Mouse (Mus musculus) C2C12 (cell line): ENCODE data around the gene Adnp. TPM values are rescaled to one million over a fixed set of nuclear protein-coding genes. Genes with fewer than 3 reads are reported as not detected.

Source experiments
- H3K27me3 ChIP-seq: one replicate; pipeline ENCODE4 v1.6.1; 2011; ENCODE audit not compliant: control insufficient read depth, insufficient read depth, insufficient read length
- H3K36me3 ChIP-seq: one replicate; pipeline ENCODE4 v1.6.1; 2011; ENCODE audit not compliant: control insufficient read depth, insufficient read depth
- H3K4me3 ChIP-seq: one replicate; pipeline ENCODE4 v1.5.1; 2011; ENCODE audit warnings: mild to moderate bottlenecking, control low read depth; ENCODE audit not compliant: poor library complexity, insufficient read depth, severe bottlenecking
- H3K79me2 ChIP-seq: one replicate; pipeline ENCODE4 v1.6.1; 2011; ENCODE audit not compliant: control insufficient read depth, insufficient read depth
- H3K79me3 ChIP-seq: one replicate; pipeline ENCODE4 v1.6.1; 2011; ENCODE audit warnings: low read depth, control low read depth
- H3ac ChIP-seq: one replicate; pipeline ENCODE3; 2011; ENCODE audit warnings: low read depth; ENCODE audit not compliant: control insufficient read depth, insufficient read length
- CEBPB ChIP-seq: IDR thresholded peaks from one replicate; pipeline ENCODE4 v1.6.1; 2011; ENCODE audit warnings: low read depth, mild to moderate bottlenecking, control low read depth, moderate library complexity
- CTCF ChIP-seq: IDR thresholded peaks from one replicate; pipeline ENCODE4 v1.5.1; 2011; ENCODE audit not compliant: control insufficient read depth, insufficient read depth, insufficient read length
- FOSL1 ChIP-seq: IDR thresholded peaks from one replicate; pipeline ENCODE4 v1.8.0; 2011; ENCODE audit warnings: mild to moderate bottlenecking, low read length; ENCODE audit not compliant: poor library complexity, insufficient read depth, severe bottlenecking
- MAX ChIP-seq: IDR thresholded peaks from one replicate; pipeline ENCODE4 v1.6.1; 2011; ENCODE audit warnings: mild to moderate bottlenecking, control low read depth
- MYOD1 ChIP-seq: IDR thresholded peaks from one replicate; pipeline ENCODE4 v1.6.1; 2011; ENCODE audit warnings: low read depth; ENCODE audit not compliant: control insufficient read depth, insufficient read length
- MYOG ChIP-seq: IDR thresholded peaks from one replicate; pipeline ENCODE4 v1.6.1; 2011; ENCODE audit not compliant: control insufficient read depth, insufficient read length; ENCODE audit errors: extremely low read depth
- USF1 ChIP-seq: IDR thresholded peaks from one replicate; pipeline ENCODE4 v1.6.1; 2011; ENCODE audit warnings: low read depth, mild to moderate bottlenecking, control low read depth, moderate library complexity
- polyA plus RNA-seq: library from polyadenylated mRNA; unstranded; fragments of >200 nt; fragmentation: generic; extraction: Trizol; gene quantifications from one replicate; pipeline ENCODE4 v1.2.1, GENCODE M21; 2012; ENCODE audit warnings: missing spikeins

Gene Adnp
- polyA plus RNA-seq, 1 experiment = 7.3 TPM

DNA sequence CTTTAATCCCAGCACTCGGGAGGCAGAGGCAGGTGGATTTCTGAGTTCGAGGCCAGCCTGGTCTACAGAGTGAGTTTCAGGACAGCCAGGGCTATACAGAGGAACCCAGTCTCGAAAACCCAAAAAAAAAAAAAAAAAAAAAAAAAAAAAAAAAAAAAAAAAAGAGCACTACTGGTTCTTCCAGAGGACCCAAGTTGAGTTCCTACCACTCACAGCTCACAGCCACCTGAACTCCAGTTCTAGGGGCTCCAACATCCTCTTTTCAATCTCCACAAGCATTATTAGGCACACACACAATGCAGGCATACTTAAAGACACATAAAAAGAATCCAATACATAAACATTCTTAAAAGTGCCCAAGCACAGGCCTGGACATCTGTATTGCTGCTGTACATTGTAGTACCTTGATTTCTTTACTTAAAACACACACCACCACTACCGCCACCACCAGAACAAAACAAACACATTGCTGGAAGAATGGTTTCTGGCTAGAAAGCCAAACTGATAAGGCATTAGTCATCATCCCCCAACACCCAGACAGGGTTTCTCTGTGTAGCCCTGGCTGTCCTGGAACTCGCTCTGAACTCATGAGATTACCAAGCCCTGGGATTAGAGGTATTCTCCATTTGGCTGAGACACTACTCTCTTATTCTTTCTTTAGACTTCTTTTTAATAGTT is 6.8 kb downstream of the Adnp start:
- no peak overlapping the region for H3ac ChIP-seq
- H3K79me2 ChIP-seq = peaks cover 100% of the 10 kb centered on the region
- TF ChIP-seq USF1 (no peak), MYOG (no peak), CTCF (no peak), FOSL1 (no peak)
- H3K27me3 ChIP-seq = no peaks in the 10 kb centered on the region
- peaks cover 86% of the 10 kb centered on the region for H3K36me3 ChIP-seq
- H3K4me3 ChIP-seq = no peak overlapping the region
- peaks cover 99% of the 10 kb centered on the region for H3K79me3 ChIP-seq

DNA sequence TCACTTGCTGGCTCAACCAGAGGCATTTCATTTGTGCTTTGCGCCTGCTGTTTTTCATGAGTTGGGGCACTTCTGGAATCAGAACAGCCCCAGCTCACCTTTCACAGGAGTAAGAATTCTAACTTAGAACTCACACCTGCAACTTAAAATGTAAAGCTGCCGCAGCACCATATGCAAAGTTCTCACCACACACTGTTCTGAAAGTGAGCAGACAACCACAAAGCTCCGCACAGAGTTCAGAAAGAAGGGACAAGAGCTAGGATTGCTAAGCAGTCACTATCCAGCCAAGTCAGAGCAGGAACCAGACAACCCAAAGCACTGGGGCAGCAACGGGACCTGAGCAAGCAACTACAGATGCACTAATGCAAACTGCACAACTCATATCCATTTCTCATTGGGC is 7.4 kb downstream of the Adnp start:
- peaks cover 85% of the 10 kb centered on the region for H3K36me3 ChIP-seq
- no peak overlapping the region for H3ac ChIP-seq
- no peaks in the 10 kb centered on the region for H3K27me3 ChIP-seq
- peaks cover 100% of the 10 kb centered on the region for H3K79me2 ChIP-seq
- peaks cover 99% of the 10 kb centered on the region for H3K79me3 ChIP-seq
- H3K4me3 ChIP-seq = no peak overlapping the region
- TF ChIP-seq CEBPB (no peak), MYOD1 (no peak)

DNA sequence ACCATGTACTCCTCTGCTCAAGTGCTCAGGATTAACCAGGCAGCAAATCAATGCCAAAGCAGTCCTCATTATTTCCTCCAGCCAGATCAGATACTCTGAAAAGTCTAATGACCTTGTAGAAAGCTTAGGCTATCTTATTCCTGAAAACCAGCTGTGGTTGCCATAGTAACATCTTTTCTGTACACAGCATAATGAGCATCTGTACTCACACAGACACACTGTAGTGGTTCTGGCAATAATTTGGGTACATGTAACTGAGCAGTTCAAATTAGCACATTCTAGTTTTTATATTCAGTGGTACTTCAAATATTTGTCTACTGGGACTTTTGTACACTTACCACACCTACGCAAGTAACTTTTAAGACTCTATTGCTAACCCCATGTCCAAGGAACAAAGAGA is 8.5 kb downstream of the Adnp start:
- Histone ChIP-seq H3ac (no peak overlapping the region), H3K79me3 (peaks cover 99% of the 10 kb centered on the region), H3K4me3 (no peak overlapping the region), H3K36me3 (peaks cover 85% of the 10 kb centered on the region), H3K79me2 (peaks cover 100% of the 10 kb centered on the region), H3K27me3 (no peaks in the 10 kb centered on the region)
- TF ChIP-seq CTCF = no peak
- no peak for TF ChIP-seq FOSL1
- TF ChIP-seq USF1 = no peak
- TF ChIP-seq MAX = no peak

DNA sequence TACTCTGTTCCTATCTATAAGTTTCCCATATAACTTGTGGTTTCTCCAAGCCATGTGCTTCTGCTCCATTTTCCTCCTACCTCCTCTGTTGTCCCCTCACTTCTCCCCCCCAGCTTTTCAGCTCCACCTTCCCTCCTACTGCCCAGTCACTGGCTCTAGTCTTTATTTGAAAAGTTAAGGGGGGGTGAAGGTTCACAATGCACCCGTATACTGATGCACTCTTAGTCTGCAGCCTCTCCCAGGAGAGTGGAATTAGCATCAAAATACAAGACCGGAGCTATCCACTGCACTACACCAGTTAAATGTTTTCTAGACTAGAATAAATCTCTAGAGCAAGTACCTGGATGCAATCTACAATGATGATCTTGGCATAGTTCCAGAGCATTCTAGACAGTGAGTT is 11.2 kb downstream of the Adnp start:
- no peak overlapping the region for H3K4me3 ChIP-seq
- peaks cover 99% of the 10 kb centered on the region for H3K79me3 ChIP-seq
- TF ChIP-seq FOSL1 (no peak), MYOD1 (no peak), MAX (no peak), CTCF (no peak), CEBPB (no peak), USF1 (no peak), MYOG (no peak)
- no peak overlapping the region for H3ac ChIP-seq
- no peaks in the 10 kb centered on the region for H3K27me3 ChIP-seq
- H3K36me3 ChIP-seq = peaks cover 77% of the 10 kb centered on the region
- H3K79me2 ChIP-seq = peaks cover 100% of the 10 kb centered on the region

DNA sequence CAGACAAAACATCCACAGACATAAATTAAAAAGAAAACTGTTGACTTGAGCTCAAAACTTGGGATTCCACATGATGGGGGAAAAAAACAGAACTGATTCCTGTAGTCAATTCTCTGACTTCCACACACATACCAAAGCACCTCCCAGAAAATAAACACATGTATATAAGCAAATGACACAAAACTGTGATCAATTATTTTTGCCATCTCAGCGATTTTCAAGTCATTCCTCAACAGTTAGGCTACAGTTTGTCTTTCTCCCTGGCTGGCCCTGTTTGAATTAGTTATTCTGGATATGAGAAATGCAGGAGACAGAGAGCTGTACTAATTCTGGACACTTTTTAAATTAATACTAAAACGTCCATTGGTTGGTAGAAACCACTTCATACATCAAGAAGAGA is 13.2 kb downstream of the Adnp start:
- TF ChIP-seq MYOG (no peak), CEBPB (no peak), MAX (no peak), CTCF (no peak), USF1 (no peak), MYOD1 (no peak), FOSL1 (no peak)
- Histone ChIP-seq H3K79me3 (peaks cover 100% of the 10 kb centered on the region), H3K4me3 (no peak overlapping the region), H3K36me3 (peaks cover 81% of the 10 kb centered on the region), H3K79me2 (peaks cover 100% of the 10 kb centered on the region), H3ac (no peak overlapping the region), H3K27me3 (no peaks in the 10 kb centered on the region)

DNA sequence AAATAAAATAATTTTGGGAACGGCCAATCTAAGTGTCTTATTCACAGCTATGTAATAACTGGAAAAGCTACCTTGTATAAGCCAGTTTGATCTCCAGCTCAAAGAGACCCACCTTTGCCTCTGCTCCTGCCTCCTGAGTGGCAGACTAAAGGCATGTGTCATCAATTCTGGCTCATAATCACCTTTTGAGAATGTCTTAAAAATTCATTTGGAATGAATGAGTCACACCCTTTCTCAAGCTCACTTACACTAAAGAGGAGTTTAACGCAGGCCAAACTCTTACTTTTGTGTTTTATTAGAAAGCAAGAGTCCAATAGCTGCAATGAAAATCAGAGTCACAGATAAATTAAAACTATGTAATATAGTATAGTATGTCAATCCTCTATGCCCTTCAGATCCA is 15.1 kb downstream of the Adnp start:
- no peak for TF ChIP-seq MAX
- no peak for TF ChIP-seq MYOG
- TF ChIP-seq CTCF = no peak
- no peak for TF ChIP-seq MYOD1
- no peak for TF ChIP-seq USF1
- no peak for TF ChIP-seq FOSL1
- no peak for TF ChIP-seq CEBPB
- Histone ChIP-seq H3K79me2 (peaks cover 100% of the 10 kb centered on the region), H3K79me3 (peaks cover 99% of the 10 kb centered on the region), H3K4me3 (no peak overlapping the region), H3ac (no peak overlapping the region), H3K36me3 (peaks cover 81% of the 10 kb centered on the region), H3K27me3 (no peaks in the 10 kb centered on the region)

DNA sequence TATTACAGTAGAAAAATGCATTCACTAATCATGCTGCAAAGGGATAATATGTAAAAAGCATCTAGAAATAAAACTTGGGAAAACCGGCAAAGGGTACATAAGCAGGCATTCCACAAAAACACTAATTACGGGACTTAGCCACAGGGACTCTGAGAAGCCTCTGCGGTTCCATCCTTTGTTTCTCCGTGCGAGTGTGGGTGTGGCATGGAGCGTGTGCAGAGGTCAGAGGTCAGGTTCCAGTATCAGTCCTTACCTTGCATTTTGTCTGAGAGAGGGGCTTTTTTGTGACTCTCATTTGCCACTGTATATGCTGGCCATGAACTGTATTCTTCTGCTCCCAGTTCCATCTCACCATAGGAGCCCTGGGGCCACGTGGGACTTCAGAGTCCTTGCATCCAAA is 31.0 kb downstream of the Adnp start:
- Histone ChIP-seq H3K79me2 (peaks cover under 1% of the 10 kb centered on the region), H3K4me3 (no peak overlapping the region), H3K79me3 (no peaks in the 10 kb centered on the region), H3K36me3 (peaks cover 8% of the 10 kb centered on the region), H3K27me3 (no peaks in the 10 kb centered on the region), H3ac (no peak overlapping the region)
- TF ChIP-seq CEBPB (no peak), MYOG (no peak), FOSL1 (no peak), CTCF (no peak), MYOD1 (no peak), USF1 (no peak), MAX (no peak)
